Mouse (Mus musculus) bone marrow, adult 2 months (tissue): Measurements from ENCODE around the gene Tbc1d10b.

ENCODE experiments used
- CTCF ChIP-seq: fragments of 200-500 bp; IDR thresholded peaks from 2 replicates; pipeline ENCODE4 v1.5.1; 2011; ENCODE audit warnings: low read length, control low read depth; ENCODE audit not compliant: control insufficient read depth, insufficient read depth
- POLR2A ChIP-seq: fragments of 200-500 bp; IDR thresholded peaks from 2 replicates; pipeline ENCODE4 v1.6.1; 2011; ENCODE audit warnings: low read depth, mild to moderate bottlenecking, control low read depth, low read length, borderline replicate concordance; ENCODE audit not compliant: control insufficient read depth

- no peak for TF ChIP-seq CTCF
- TF ChIP-seq POLR2A, result no peak
Observed at GRCm38 (mm10) chr7:127220440-127220839, 12.2 kb upstream of the Tbc1d10b start.
